Mouse (Mus musculus) left cerebral cortex, adult 8-10 months (tissue): ENCODE results near the gene Nup188. TPM values are rescaled to one million over a fixed set of nuclear protein-coding genes. Genes with fewer than 3 reads are reported as not detected.

Experiments
- DNase-seq, 2 experiments: peaks; one replicate each; pipeline ENCODE4 v3.0.0; 2022; ENCODE audit warnings: low spot score in 2 of 2
- total RNA-seq, 4 experiments: library from RNA; stranded (reverse); gene quantifications; 2 replicates each; pipeline ENCODE4 v1.2.4; 2022

Gene Nup188
- total RNA-seq = 10 to 100 TPM; 16.7 to 23.0 (median 19.6) TPM

DNA sequence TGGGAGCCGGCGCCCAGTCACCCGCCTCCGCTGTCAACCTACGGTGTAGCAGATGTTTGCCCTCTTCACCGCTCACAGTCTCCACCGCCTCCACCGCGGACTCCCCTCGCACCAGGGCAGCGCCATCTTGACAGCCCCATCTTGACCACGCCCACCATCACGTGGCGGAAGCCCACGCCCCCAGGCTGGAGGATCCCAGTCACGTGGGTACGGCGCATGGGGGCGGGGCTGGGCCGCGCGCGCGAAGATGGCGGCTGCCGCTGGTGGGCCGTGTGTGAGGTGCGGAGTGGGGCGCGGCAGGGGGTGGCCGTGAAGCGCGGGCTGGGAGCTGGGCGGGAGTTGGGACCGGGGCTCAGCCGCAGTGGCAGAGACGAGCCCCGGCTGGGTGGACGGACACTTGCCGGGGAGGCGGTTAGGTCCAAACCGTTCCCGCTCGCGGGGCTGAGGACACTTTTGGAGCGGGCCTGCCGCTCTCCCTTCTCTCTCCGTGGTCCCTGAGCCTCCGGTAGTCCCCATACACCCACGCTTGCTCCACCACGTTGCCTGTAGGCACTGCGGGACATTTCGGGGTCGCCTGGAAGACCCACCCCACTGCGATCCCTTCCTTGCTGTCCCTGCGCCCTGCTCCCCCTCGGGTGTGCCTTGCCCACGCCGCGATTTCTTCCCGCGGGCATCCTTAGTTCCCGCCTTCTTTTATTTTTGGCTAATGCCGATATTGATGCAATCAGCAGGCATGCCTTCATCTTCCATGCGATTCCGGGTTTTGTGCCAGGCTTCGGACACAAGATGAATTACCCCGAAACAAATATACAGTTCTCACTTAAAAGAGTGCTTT lies at the start of gene Nup188, which contains the start of gene Dolk:
TSS of gene Nup188 (plus strand) at position 206 of the 835 bp plus-strand sequence.
TSS of gene Dolk (minus strand) at position 143 of the 835 bp plus-strand sequence.
- peak; percentile 91 for DNase-seq

DNA sequence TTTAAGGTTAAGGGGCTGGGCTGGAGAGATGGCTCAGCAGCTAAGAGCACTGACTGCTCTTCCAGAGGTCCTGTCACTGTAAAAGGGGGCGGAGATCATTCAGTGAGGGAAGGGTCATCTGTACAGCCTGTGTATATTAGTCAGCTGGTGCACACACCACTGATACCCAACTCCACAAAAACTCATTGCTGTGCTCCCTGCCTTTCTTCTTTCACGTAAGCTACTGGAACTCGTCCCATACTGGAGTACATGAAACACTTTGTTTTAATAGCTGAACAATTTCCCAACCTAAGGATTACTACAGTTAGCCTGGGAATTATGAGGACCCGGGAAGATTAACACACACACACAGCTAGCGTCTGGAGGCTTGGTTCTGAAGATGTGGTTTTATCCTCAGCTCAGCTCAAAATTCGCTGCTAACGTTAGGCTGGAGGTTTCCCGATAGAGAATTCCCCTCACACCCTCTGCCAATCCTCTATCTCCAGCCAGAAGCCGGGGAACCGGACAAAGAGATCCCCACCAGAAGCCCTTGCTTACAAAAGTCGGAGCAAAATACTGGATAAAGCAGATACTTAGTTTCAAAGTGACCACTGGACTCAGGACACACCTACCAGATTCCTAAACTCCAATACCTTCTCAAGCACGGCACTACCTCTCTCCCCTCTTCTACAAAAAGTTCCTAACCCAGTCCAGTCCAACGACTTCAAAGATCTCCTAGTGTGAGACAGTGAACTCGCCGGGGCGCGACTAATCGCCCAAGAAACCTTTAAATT lies 49.6 kb upstream of the Nup188 start:
- DNase-seq = no peak

DNA sequence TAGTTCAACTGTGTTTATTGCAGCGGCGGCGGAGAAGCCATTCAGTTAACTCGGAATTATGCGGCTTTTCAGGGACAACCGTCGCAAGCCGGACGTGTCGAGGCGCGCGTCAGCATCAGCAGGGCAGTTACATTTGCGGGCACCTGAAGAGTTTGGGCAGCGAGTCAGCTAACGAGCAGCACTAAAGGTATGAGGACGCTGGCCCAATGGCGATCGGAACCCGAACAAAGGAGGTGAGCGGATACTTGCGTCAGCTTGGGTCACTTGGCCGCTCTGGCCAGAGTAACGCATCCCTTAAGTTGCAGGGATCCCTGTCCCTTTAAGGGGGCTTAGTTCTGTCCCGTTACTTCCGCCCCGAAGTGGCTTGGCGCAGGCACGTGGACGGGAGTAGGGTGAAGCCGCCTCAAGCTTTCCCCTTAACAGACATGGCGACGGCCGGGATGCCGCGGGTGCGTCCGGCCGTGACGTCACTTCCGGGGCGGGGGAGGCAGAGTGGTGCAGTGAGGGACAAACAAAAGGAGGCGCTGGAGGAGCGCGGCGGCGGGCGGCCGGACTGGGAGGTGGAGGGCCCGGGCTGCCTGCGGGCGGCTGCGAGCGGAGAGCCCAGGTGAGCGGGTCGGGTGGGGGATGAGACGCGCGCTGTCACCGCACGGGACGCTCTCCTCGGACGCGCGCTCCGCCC lies 48.9 kb upstream of the Nup188 start, which contains the start of gene Lrrc8a:
TSS of gene Lrrc8a (plus strand) at position 517 of the 682 bp plus-strand sequence.
- peak; percentile 99 for DNase-seq

DNA sequence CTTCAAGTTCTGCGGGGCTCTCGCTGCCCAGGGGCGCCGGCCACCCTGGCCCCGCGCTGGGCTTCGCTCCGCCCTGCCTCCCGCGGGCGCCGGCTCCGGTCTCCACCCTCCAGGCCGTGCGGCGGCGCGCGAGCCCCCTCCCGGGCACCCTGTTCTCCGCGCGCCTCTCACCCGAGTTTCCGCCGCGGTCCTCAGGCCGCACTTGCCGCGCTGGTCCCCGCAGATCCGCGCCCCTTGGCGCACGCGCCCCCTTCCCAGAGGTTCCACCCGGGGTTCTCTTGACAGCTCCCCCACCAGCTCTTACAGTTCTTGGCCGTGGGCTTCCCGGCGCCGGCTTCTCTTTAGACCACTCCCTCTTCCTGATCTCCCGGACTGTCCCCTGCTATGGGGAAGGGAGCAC lies 48.3 kb upstream of the Nup188 start:
- DNase-seq = peak in 1 of 2 experiments; percentile 57

DNA sequence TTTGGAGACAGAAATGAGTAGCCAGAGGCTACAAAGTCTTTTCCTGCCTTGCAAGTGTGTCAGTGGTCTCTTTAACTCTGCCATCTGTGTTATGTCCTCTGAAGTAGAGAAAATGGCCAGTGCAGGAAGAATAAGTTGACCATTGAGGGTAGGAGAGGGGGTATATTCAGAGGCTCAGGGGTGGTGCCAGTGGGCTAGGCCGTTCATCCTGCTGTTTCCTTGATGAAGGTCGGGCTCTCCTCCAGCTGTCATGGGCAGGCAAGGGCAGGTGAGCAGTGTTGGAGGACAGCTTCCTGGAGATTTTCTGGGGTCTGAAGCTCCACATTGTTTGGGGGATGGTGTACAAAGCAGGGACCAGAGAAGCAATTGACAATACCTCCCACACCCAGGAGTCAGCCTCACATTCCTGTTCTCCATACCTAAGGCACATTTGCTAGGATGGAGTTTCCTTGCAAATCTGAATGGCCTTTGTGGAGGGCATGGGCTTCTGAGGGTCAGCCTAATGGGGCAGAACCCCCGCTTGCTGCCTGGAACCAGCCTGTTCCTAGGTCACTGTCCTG lies 47.2 kb upstream of the Nup188 start:
- no peak for DNase-seq

DNA sequence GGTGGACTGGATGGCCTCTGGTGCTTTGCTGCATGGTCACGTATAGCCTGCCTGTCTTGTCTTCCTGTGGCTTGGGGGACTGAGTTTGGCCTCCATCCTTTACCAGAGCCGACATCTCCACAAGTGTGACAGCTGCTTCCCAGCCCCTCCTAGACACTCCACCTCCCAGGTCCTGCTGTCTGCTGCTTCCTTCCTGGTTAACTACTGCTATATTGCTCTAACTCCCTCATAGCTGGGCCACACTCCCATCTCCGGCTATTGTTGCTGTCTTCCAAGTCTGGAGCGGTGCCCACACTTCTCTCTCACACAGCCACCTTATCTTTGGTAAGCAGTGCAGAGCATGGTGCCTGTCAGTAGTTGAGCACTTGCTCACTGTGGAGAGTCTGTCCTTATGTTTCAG lies 46.4 kb upstream of the Nup188 start:
- DNase-seq = no peak

DNA sequence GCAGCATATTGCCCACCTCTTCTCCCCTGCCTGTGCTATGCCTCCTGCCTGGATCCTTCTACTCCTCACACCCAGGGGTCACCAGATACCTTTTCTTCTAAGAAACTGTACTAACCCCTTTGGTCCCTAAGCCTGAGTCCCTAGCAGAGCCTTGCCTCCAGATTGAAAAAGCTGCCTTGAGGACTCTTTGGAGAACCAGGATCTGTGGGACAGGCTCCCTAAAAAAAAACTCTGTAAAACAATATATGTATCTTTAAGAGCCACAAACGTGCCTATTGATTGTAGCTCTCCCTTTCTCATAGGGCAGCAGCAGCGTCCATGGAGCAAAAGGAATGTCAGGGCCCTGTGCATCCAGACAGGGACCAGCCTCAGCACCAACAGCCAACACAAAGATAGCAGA lies 45.9 kb upstream of the Nup188 start, which contains the start of gene Gm28035:
TSS of gene Gm28035 (plus strand) at position 301 of the 400 bp plus-strand sequence.
- DNase-seq = no peak

DNA sequence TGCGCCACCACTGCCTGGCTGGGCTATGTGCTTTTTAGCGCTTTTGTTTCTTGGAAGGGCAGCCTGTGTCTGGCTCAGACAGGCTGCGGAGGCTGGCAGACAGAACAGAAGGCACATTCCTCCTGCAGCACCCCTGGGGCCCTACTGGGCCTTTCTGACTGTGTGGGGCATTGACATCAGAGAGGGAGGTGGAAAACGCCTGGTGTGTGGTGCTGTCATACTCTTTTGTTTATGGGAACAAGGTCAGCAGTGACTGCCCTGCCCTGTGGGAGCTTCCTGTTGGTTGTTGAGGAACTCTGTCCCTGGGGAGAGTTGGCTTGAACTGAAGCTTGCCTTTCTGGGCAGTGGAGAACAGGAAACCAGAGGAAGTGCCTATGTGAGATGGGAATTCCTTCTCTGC lies 43.7 kb upstream of the Nup188 start:
- no peak for DNase-seq

DNA sequence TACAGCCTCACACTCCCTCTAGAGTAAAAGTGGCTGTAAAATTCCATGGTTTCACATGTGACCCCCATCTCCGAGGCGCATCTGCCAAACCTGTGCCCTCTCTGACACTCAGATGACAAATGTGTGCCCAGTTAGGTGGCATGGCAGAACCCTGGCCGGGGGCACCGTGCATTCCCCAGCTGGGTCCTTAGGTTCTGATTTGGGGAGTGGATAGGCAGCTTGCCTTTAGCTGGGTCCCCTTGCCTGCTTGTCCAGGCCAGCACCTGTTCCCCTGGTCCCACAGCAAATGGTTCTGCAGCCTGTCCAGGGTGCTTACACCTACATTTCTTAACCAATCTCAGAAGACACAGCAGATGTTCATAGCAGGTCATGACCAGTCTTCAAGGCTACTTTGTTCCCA lies 42.8 kb upstream of the Nup188 start:
- no peak for DNase-seq

DNA sequence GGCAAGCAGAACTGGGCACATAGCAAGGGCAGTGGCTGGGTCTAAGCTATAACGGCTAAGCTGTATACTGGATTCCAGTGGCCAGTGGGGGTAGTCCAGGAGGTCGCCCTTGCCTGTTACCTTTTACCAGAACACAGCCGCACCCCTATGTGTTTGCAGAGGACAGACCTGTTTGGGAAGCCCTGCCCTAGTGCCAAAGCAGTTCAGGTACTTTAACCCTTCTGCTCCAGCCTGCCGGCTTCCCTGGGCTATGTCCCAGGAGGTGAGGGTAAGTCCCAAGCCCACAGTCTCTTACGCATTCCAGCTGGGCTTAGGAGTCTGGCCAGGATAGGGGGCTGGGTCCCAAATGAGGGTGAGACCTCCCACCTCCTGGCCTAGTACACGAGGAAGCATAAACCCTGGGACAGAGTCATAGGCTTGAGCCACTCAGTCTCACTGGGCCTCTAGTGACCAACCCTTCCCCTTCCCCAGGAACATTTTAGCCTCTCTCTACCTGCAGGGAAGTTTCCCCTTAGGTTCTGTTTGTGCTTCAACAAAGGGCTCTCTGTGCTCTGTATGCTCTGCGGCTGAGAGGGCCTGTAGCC lies 41.5 kb upstream of the Nup188 start:
- DNase-seq = no peak

DNA sequence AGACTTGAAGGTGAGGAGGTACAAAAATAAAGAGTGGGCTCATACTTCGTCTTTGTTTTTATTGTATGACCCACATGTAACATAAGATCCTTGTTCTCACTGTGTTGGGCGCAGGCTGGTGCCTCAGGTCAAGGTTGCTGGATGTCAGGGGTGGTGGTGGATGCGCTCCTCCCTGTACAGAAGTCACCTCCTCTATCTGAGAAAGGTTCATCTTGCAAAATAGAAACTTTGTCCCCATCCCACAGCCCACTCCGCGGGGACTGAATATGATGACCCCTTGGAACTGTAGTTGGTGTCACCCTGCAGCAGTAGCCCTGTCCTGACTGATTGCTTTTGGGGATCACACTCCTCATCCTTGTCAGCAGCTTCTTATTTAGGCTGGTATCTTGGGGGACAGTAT lies 39.2 kb upstream of the Nup188 start:
- no peak for DNase-seq

DNA sequence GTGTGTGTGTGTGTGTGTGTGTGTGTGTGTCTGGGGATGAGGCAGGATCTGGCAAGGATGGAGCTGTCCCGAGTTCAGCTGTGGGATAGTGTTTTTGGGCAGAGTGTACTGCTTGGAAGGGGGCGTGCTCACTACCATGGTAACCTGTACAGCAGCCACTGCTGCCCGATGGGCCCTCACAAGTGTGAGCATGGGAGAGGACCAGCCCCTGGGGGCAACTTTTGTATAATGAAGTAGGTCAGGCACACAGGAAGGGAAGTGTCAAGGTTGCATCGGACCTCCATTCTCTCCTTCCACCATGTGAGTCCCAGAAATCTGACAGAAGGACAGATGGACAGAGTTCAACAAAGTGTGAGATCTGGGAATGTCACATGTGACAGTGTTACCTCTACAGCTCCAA lies 38.5 kb upstream of the Nup188 start:
- no peak for DNase-seq

DNA sequence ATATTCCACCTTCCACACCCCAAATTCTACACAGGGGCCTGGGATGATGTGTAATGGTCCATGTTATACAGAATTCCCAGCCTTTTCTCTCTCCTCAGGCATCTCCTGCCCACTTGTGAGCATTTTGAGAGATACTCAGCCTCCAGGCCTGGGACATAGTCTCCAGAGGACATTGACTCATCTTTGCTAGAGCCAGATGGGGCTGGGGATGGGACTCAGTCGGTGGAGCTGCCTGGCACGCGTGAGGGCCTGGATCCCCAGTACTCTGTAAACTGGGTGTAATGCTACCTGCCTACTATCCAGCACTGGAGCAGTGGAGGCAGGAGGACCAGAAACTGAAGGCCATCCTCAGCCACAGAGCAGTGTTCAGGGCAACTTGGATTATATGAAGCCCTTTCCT lies 37.0 kb upstream of the Nup188 start:
- DNase-seq = no peak

DNA sequence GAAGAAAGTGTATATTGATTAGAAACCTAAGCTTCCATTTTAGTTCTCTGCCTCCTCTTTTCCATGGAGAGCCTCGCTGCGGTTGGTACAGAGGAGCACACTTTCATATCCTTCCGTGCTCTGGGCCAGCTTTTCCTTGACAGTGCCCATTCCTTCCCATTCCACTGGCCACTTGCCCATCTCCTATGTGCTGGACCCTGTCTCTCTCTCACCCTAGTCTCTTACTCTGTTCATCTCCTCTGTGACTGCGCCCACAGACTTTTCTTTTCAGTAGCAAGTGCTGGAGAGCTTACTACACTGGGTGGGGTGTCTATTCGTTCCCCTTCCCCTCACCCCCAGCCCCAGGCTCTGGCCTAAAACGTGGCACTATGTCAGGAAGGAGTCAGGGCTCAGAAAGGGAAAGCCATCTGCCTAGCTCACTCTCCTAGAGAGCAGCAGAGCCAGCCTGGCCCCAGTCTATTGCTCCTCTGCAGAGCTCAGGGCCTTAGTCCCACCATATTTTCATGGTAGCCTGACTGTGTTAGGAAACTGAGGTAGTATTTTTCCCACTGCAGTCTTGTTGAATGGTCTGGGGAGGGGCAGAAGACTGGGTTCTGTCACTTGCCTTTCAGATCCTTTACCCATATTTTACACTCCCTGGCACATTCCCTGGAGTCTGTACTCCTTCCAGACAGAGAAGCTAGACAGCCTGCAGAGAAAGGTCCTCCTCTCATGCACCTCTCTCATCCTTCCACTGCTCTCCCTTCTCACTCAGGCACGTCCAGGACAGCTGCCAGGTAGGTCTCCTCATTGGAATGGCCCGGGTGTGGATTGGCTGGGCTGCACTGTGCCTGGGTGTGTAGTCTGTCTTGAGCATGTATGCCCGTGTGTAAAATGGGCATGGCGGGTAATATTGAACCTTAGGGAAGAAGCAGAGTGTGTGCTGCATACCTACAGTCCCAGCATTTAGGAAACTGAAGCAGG lies 35.8 kb upstream of the Nup188 start:
- no peak for DNase-seq

DNA sequence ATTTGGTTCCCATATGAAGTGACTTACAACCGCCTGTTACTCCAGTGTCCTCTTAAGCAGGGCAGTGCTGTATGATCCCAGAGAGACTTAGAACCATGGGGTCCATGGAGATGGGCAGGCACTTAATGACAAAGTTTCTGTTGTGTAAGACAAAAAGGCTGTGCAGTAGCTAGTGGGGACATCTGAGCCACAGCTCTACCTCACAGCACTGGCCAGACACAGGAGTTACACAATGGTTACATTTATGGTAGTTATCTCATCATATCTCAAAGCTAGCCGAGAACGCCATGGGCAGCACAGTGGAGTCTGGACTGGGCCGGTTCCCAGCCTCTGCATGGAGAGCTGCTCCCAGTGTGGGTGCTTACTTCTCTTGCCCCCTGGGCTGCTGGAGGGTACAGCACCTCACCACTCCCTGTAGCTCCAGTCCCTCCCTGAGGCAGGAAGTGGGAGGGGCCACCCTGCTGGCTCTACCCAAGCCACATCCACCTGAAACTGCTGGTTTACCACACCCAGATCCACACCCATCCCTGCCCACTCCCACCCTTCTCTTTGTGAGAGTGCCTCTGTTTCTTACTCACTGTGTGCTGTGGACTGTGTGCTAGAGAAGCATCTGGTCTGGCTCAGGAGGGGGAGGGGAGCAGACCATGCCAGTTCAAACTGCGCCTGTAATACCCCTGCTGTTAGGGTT lies 34.6 kb upstream of the Nup188 start:
- no peak for DNase-seq

DNA sequence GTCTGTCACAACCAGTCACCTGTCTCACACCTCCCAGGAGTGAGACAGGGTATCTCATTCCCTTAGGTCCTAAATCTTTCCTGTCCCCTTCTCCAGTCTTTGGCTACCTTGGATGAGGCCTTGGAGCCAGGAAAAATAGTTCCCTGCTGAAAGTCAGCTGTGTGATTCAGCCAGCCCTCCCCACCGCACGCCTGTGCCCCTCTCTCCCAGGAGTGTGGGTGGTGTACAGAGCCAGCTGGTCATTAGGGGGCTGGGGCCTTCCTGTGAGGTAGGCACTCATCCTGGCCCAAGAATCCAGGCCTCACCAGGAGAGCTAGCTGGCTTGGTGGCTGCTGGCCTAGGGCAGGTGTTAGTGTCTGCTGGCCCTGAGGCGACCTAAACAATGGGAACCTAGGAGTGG lies 33.7 kb upstream of the Nup188 start:
- DNase-seq = no peak

DNA sequence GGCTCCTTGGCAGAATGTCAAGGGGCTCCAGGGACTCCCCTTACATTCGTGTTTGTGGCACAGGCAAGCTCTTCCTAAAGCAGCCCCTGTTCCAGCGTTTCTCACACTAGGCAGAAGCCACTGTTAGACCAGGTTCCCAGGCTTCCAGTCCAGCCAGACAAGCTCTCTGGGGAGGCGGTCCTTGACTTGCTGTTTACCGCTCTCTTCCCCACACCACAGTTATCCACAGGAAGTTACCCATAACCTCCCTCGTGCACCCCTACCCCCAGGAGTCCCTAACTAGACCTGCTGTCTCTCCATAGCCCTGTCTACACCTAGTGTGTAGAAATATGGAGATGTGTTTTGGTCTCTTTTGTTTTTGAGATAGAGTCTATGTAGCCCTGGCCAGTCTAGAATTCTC lies 32.4 kb upstream of the Nup188 start:
- no peak for DNase-seq

DNA sequence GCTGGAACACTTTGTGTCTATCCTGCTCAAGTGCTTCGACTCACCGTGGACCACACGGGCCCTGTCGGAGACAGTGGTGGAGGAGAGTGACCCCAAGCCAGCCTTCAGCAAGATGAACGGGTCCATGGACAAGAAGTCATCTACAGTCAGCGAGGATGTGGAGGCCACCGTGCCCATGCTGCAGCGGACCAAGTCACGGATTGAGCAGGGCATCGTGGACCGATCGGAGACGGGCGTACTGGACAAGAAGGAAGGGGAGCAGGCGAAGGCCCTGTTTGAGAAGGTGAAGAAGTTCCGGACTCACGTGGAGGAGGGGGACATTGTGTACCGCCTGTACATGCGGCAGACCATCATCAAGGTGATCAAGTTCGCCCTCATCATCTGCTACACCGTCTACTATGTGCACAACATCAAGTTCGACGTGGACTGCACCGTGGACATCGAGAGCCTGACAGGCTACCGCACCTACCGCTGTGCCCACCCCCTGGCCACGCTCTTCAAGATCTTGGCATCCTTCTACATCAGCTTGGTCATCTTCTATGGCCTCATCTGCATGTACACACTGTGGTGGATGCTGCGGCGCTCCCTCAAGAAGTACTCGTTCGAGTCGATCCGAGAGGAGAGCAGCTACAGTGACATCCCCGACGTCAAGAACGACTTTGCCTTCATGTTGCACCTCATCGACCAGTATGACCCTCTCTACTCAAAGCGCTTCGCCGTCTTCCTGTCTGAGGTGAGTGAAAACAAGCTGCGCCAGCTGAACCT lies 30.4 kb upstream of the Nup188 start:
- no peak for DNase-seq
